Mouse (Mus musculus): ENCODE data around the gene Mtss1l. TPM values are rescaled to one million over a fixed set of nuclear protein-coding genes. Genes with fewer than 3 reads are reported as not detected.

The Mtss1l gene
- polyA plus RNA-seq, 1 experiment = not detected

DNA sequence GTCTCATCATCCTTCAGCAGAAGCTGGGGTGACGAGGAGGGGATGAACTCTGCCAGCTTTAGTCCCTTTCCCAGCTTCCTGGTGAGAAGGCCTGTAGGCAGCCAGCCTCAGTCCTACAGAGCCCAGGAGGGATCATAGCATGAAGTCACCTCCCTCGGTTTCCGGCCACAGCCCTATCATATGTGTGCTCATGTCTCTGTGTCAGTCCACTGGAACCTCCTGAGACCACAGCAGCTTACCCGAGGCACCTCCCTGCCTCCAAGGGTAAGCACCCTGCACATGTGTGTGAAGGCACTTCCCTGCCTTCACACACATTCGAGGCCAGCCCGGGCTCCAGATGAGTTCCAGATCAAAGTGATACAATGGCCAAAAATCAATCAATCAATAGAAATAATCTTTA lies 69.0 kb downstream of the Mtss1l start:
- H3K4me1 ChIP-seq (ENCODE audit: control insufficient read depth, insufficient read depth, low read length) = peaks cover 33% of the 10 kb centered on the region
- H3K27ac ChIP-seq (ENCODE audit: insufficient read depth, low read depth, low read length) = no peak overlapping the region
- TF ChIP-seq POLR2A (IDR thresholded peaks at IDR 0.05; ENCODE audit: insufficient read depth, low read depth, low read length) (no peak), CTCF (IDR thresholded peaks at IDR 0.05; ENCODE audit: insufficient read depth, low read depth, low read length) (no peak)
- 84% methylated on average over 6 of the region's 6 CpGs for WGBS
- H3K4me3 ChIP-seq (ENCODE audit: insufficient read depth, low read depth, low read length) = no peak overlapping the region

Other genes with a start within 250 kb of the Mtss1l start
- gene Vac14, start 102.9 kb upstream of the Mtss1l start, polyA plus RNA-seq (2012; ENCODE audit: insufficient read depth, insufficient read length, low replicate concordance, missing spikeins) = not detected in 2 replicates
- gene Il34, start 84.4 kb downstream of the Mtss1l start, polyA plus RNA-seq (2012; ENCODE audit: insufficient read depth, insufficient read length, low replicate concordance, missing spikeins) = not detected in 2 replicates
- gene Cog4, start 125.1 kb downstream of the Mtss1l start, polyA plus RNA-seq (2012; ENCODE audit: insufficient read depth, insufficient read length, low replicate concordance, missing spikeins) = not detected in 2 replicates
- 172 TPM in 1 of 2 replicates, not detected in the other for gene Sf3b3, start 125.3 kb downstream of the Mtss1l start, polyA plus RNA-seq (2012; ENCODE audit: insufficient read depth, insufficient read length, low replicate concordance, missing spikeins)
- not detected in 2 replicates for gene Fuk, start 181.0 kb downstream of the Mtss1l start, polyA plus RNA-seq (2012; ENCODE audit: insufficient read depth, insufficient read length, low replicate concordance, missing spikeins)
- not detected in 2 replicates for gene St3gal2, start 198.4 kb downstream of the Mtss1l start, polyA plus RNA-seq (2012; ENCODE audit: insufficient read depth, insufficient read length, low replicate concordance, missing spikeins)